Mouse (Mus musculus) erythroid progenitor cell, adult 5-6 weeks (primary cell): Measurements from ENCODE around the gene Fancd2os. TPM values are rescaled to one million over a fixed set of nuclear protein-coding genes. Genes with fewer than 3 reads are reported as not detected.
A peak's percentile ranks its signal among the peaks of the same experiment; 100 is the strongest.

Experiments
- ATAC-seq: replicated peaks from 2 replicates; pipeline ENCODE4 v1.8.0; 2016; ENCODE audit warnings: moderate number of reproducible peaks, mild to moderate bottlenecking, moderate TSS enrichment, inconsistent platforms; ENCODE audit not compliant: poor library complexity, low FRiP score, severe bottlenecking
- total RNA-seq, 2 experiments: library from RNA; stranded (forward) in 1 of 2; stranded (reverse) in 1 of 2; fragments of 150-400 nt in 1 of 2; fragments of 186-747, 209-891 nt in 1 of 2; gene quantifications; 2 replicates each; pipeline versions ENCODE4 v1.2.3 to v1.2.4; 2015 to 2017; ENCODE audit warnings: low replicate concordance in 2 of 2

Fancd2os gene
- total RNA-seq (2015; ENCODE audit: low replicate concordance) (not detected in 2 replicates), total RNA-seq (2017; ENCODE audit: low replicate concordance) (not detected in 2 replicates)

- ATAC-seq: no peak
Measured at GRCm38 (mm10) chr6:113600543-113601139, at the start of gene Fancd2os. Fancd2os (minus strand) TSS chr6:113600715.

GRCm38 (mm10) chr6:113650197-113650640 lies 49.7 kb upstream of the Fancd2os start:
- ATAC-seq: no peak

DNA sequence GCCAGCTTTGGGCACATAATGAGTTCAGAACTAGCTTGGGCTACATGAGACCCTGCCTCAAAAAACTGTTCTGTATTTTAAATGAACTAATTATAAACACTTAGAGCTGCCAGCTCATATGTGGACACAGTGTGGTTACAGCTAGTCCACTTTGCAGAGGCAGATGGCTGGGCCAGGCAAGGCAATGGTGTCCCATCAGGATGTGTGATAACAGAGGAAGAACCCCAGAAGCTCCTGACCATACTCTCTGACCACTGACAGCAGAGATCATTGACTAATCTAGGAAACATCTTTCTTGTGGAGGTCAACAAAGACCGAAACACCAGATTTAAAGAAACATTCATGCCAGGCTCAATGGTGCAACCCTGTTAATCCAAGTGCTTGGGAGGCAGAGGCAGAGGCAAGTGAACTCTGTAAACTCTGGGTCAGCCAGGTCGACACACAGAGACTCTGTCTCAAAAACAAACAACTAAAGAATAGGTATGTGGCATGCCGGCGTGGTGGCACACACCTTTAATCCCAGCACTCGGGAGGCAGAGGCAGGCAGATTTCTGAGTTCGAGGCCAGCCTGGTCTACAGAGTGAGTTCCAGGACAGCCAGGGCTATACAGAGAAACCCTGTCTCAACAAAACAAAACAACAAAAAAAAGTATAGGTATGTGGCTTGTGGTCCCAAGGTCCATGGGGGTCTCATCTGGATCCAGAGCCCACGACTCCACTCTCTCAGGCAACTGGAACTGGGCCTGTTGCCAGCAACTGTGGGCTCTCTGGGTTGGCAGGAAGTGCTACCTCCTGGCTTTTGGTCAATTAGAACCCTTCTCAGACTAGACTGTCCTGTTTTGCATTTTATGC lies 49.1 kb upstream of the Fancd2os start:
- no peak for ATAC-seq

DNA sequence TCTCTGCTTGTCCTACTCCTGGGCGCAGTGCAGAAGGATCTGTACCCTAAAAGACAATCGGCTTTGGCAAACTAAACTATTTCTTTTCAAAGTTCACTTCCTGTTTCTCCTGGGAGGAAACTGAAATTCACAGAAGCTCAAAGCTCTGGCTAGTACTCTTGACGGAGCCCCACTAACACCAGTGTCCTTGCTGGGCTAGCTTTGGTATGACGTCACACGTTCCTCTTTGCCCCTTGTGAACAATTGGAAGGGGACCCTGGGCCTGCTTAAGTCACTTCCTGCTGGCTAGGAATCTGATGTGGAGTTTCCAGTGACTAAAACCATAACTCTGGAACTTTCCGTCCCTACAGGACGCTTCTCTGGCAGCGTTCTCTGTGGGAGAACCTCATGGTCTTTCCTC lies 44.3 kb upstream of the Fancd2os start:
- ATAC-seq: no peak

DNA sequence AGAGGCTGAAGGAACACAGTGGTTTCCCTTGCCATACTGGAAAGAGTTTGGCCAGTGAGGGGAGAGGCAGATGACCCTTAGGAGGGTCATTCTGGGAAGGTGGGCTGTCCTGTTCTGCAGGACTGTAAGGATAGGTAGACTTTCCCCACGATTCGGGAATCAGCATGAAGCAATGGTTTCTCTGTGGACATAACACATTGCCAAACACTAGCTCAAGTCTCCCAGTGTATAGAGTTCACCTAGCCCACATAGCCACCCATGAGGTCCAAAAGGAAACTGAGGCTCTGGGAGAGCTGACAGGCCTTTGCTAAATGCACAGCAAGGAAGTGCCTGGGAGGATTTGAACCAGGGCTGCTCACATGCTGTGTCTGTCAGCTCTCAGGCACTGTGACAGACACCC lies 43.5 kb upstream of the Fancd2os start:
- no peak for ATAC-seq

DNA sequence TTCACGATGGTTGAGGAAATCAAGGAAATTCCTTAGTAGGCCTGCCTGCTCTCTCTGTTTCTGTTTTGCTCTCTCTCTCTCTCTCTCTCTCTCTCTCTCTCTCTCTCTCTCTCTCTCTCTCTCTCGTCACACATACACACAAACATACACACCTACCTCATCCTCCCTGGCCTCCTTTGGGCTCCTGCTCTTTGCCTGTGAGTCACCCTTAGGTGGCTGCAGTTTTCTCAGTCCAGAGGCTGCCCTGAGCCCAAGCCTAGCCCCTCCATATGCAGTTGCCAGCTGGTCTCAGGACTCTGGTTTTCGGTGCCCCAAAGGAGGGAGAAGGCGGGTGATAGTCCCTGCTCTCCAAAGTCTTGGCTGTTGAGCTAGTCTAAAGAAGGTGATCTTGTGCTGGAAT lies 42.5 kb upstream of the Fancd2os start:
- no peak for ATAC-seq

GRCm38 (mm10) chr6:113642605-113643004 lies 42.1 kb upstream of the Fancd2os start:
- no peak for ATAC-seq

- ATAC-seq: no peak
Measured at GRCm38 (mm10) chr6:113639201-113639600, 38.7 kb upstream of the Fancd2os start.

GRCm38 (mm10) chr6:113638302-113639040 lies 38.0 kb upstream of the Fancd2os start, which contains the start of gene Irak2:
Irak2 (plus strand) TSS chr6:113638467.
- peak; percentile 99 for ATAC-seq

- ATAC-seq: 0 out of 2 replicates have a peak, but pooled peaks have one; percentile 37
Measured at GRCm38 (mm10) chr6:113632863-113633262, 32.3 kb upstream of the Fancd2os start.

DNA sequence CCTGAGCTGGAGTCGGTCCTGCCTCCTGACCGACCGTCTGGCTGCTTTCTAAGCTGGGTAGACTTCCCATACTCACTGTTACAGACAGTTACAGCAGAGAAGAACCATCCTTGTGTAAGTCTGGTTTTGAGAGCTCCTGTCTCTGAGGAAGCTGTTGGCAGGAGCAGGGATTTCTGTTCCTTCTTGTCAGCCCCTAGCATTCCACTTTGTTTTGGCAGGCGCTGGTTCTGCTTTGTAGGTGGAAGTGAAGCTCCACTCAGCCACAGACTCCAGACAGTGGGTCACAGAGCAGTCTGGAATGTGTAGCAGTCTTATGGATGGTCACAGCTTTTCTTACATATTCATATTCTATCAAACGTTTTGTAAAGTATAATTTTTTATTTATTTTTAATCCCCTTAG lies 29.8 kb upstream of the Fancd2os start:
- ATAC-seq: no peak

- no peak for ATAC-seq
Measured at GRCm38 (mm10) chr6:113624989-113625770, 24.7 kb upstream of the Fancd2os start.

GRCm38 (mm10) chr6:113623941-113624751 lies 23.6 kb upstream of the Fancd2os start, which contains the start of gene Vhl:
Vhl (plus strand) TSS chr6:113623959.
- ATAC-seq: peak; percentile 88

DNA sequence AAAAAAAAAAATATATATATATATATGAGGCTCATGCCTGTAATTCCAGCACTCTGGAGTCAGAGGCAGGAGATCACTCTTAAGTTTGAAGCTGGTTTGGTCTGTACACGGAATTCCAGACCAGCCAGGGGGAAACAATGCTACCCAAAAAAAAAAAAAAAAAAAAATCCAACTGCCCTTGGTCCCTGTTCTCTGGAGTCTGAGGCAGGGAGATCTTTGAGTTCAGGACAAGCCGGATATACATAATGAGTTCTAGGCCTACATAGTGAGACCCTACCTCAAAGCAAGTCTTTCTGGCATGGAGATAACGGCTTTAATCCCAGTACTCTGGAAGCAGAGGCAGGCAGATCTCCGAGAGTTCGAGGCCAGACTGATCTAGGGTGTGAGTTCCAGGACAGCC lies 22.9 kb upstream of the Fancd2os start:
- no peak for ATAC-seq

DNA sequence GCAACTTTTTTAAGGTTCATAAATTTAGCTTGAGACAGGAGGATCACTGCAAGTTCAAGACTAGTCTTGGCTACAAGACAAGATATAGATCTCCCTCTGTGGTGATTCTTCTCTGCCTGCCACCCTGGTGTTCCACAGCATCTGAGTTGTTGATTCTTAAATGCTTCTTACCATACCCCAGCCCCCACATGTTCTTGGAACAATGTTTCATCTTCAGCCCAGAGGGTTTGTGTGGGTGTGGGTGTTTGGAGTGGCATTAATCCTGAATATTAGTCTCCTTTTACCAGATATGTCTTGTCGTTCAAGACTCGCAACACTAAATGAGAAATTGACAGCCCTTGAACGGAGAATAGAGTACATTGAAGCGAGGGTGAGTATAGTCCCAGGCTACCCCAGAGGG lies 15.0 kb upstream of the Fancd2os start:
- no peak for ATAC-seq

DNA sequence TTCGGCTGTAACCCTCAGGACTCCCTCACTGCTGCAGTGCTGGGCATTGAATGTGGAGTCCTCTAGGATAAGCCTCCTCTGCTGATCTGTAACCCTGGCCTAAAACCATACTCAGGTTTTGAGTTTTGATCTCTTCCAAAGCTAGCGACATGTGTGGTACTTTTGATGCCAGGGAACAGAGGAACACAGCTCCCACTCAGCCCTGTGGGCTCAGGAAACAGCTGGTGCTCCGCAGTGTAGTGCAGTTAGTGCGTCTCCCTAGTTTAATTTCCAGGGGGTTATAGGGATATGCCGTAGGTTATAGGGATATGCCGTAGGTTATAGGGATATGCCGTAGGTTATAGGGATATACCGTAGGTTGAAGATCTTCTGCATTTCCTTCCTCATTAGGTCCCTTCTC lies 14.5 kb upstream of the Fancd2os start:
- ATAC-seq: no peak

GRCm38 (mm10) chr6:113614152-113614551 lies 13.6 kb upstream of the Fancd2os start:
- ATAC-seq: no peak

- ATAC-seq: no peak
Measured at GRCm38 (mm10) chr6:113612258-113612969, 11.9 kb upstream of the Fancd2os start.
